In genomic region chr5:97999261-97999824, GRCm38 (mm10) we compare ENCODE assay signal across 30 mouse cellular contexts. TPM values are rescaled to one million over a fixed set of nuclear protein-coding genes. Genes with fewer than 3 reads are reported as not detected.
DNase-seq lines count a peak whose midpoint lies in the region; ATAC-seq and TF ChIP-seq lines count a peak whose summit lies in the region.
"Had no signal": no experiment of that assay in that cellular context is flagged by ENCODE, and none has a peak within 500 bp of the region (broad histone marks: within the 10 kb centered on the region; RNA-seq: fewer than 3 reads in every experiment).

No protein-coding gene starts in this region.

- ATAC-seq in liver, embryonic 12.5 days: no peak
- no peak for ATAC-seq in megakaryocyte progenitor cell, adult 5-6 weeks (replicated peaks; ENCODE audit: poor library complexity)
- ATAC-seq: CD4-positive, CD25-positive, alpha-beta regulatory T cell, adult 4 months; forebrain, embryonic 15.5 days; hindbrain, embryonic 16.5 days; intestine, embryonic 15.5 days; Patski had no signal

- H3K36me3 ChIP-seq in liver, adult 2 months (ENCODE audit: control insufficient read depth, insufficient read depth, low read length): peaks cover 22% of the 10 kb centered on the region
- peaks cover 8% of the 10 kb centered on the region; the same call in 1 of the 2 replicates for H3K36me3 ChIP-seq in liver, embryonic 12.5 days
- peaks cover 74% of the 10 kb centered on the region for H3K36me3 ChIP-seq in C2C12 (ENCODE audit: control insufficient read depth, insufficient read depth)
- H3K36me3 ChIP-seq in myocyte (ENCODE audit: control insufficient read depth, insufficient read depth): peaks cover 42% of the 10 kb centered on the region
- H3K36me3 ChIP-seq: forebrain, embryonic 15.5 days; hindbrain, embryonic 13.5 days; intestine, embryonic 15.5 days had no signal

- no peaks in the 10 kb centered on the region for H3K9me3 ChIP-seq in liver, embryonic 12.5 days (replicated peaks)
- H3K9me3 ChIP-seq: embryonic facial prominence, embryonic 10.5 days; embryonic facial prominence, embryonic 13.5 days; forebrain, embryonic 12.5 days; forebrain, embryonic 15.5 days; heart, embryonic 12.5 days; heart, embryonic 15.5 days; hindbrain, embryonic 10.5 days; hindbrain, embryonic 13.5 days; intestine, embryonic 15.5 days had no signal

- H3K79me2 ChIP-seq in liver, adult 2 months (ENCODE audit: control insufficient read depth, insufficient read depth, low read length): no peaks in the 10 kb centered on the region; the same call in 1 of the 2 replicates
- H3K79me2 ChIP-seq in C2C12 (ENCODE audit: control insufficient read depth, insufficient read depth) (peaks cover 46% of the 10 kb centered on the region), myocyte (ENCODE audit: control insufficient read depth, insufficient read depth) (peaks cover 6% of the 10 kb centered on the region)

- TF ChIP-seq POLR2A in liver, adult 2 months (IDR thresholded peaks at IDR 0.05; ENCODE audit: extremely low read depth, insufficient read depth, low read length): no peak
- no peak for TF ChIP-seq POLR2A in myocyte (IDR thresholded peaks at IDR 0.05; ENCODE audit: insufficient read length, low read depth)

- H3K4me2 ChIP-seq in liver, embryonic 12.5 days: no peak overlapping the region
- H3K4me2 ChIP-seq in myocyte (ENCODE audit: low read depth): peak overlapping the region; percentile 22
- H3K4me2 ChIP-seq: embryonic facial prominence, embryonic 13.5 days; forebrain, embryonic 12.5 days; forebrain, embryonic 15.5 days; heart, embryonic 12.5 days; heart, embryonic 15.5 days; hindbrain, embryonic 13.5 days; intestine, embryonic 15.5 days had no signal

- H3K27me3 ChIP-seq in liver, adult 2 months (ENCODE audit: control insufficient read depth, insufficient read depth, low read length): no peaks in the 10 kb centered on the region
- H3K27me3 ChIP-seq in liver, embryonic 12.5 days (replicated peaks): no peaks in the 10 kb centered on the region
- H3K27me3 ChIP-seq in C2C12 (ENCODE audit: control insufficient read depth, insufficient read depth, insufficient read length) (no peaks in the 10 kb centered on the region), myocyte (ENCODE audit: control insufficient read depth, insufficient read depth, insufficient read length) (no peaks in the 10 kb centered on the region)
- H3K27me3 ChIP-seq: embryonic facial prominence, embryonic 13.5 days; forebrain, embryonic 12.5 days; forebrain, embryonic 15.5 days; heart, embryonic 12.5 days; heart, embryonic 15.5 days; hindbrain, embryonic 13.5 days; intestine, embryonic 15.5 days; Patski had no signal

- H3ac ChIP-seq in C2C12 (ENCODE audit: control insufficient read depth, insufficient read length, low read depth) (no peak overlapping the region), myocyte (ENCODE audit: control insufficient read depth, insufficient read length) (no peak overlapping the region)

- no peak for TF ChIP-seq CTCF in liver, adult 2 months (IDR thresholded peaks at IDR 0.05; ENCODE audit: low read depth, low read length)
- TF ChIP-seq CTCF in C2C12 (IDR thresholded peaks at IDR 0.05; ENCODE audit: control insufficient read depth, insufficient read depth, insufficient read length): no peak

- H3K4me3 ChIP-seq in liver, adult 2 months (ENCODE audit: insufficient read depth, low read depth, low read length): no peak overlapping the region
- H3K4me3 ChIP-seq in liver, embryonic 12.5 days: no peak overlapping the region
- H3K4me3 ChIP-seq in C2C12 (ENCODE audit: insufficient read depth, poor library complexity, severe bottlenecking) (no peak overlapping the region), myocyte (no peak overlapping the region)
- H3K4me3 ChIP-seq: embryonic facial prominence, embryonic 10.5 days; embryonic facial prominence, embryonic 13.5 days; erythroblast, embryonic 14.5 days; forebrain, embryonic 12.5 days; forebrain, embryonic 15.5 days; heart, embryonic 12.5 days; heart, embryonic 15.5 days; hindbrain, embryonic 10.5 days; hindbrain, embryonic 13.5 days; intestine, embryonic 15.5 days had no signal

- 17% methylated on average over 2 of the region's 2 CpGs for WGBS in liver, adult 2 months
- 70% methylated on average over 2 of the region's 2 CpGs for WGBS in liver, embryonic 12.5 days (ENCODE audit: insufficient replicate concordance)

- H3K4me1 ChIP-seq in liver, adult 2 months (ENCODE audit: control insufficient read depth, insufficient read depth, low read length): peaks cover 11% of the 10 kb centered on the region
- H3K4me1 ChIP-seq in liver, embryonic 12.5 days: no peaks in the 10 kb centered on the region
- H3K4me1 ChIP-seq: embryonic facial prominence, embryonic 13.5 days; forebrain, embryonic 12.5 days; forebrain, embryonic 15.5 days; heart, embryonic 12.5 days; hindbrain, embryonic 10.5 days; hindbrain, embryonic 13.5 days; intestine, embryonic 15.5 days had no signal

- peak; percentile 63 for DNase-seq in liver, adult 2 months (ENCODE audit: extremely low read depth, low read depth, low spot score)
- no peak for DNase-seq in c-Kit-positive CD71-positive TER-119-positive erythroid progenitor cells, embryonic 14.5 days (ENCODE audit: low spot score)
- DNase-seq: adrenal gland, postnatal 14 days; B cell, adult 2 months; cerebellum, adult 18-20 months; cerebellum, adult 9-10 months; cerebellum, postnatal 25 days; embryo, embryonic 11 days; gastrocnemius, postnatal 25 days; heart, adult 18-20 months; heart, postnatal 10 days; heart, postnatal 36 days; kidney, adult 11 months had no signal

- H3K79me3 ChIP-seq in C2C12 (ENCODE audit: low read depth): peaks cover 12% of the 10 kb centered on the region

- no peak overlapping the region for H3K9ac ChIP-seq in liver, adult 2 months (ENCODE audit: low read depth, low read length)
- no peak overlapping the region for H3K9ac ChIP-seq in liver, embryonic 12.5 days
- H3K9ac ChIP-seq: embryonic facial prominence, embryonic 13.5 days; forebrain, embryonic 12.5 days; forebrain, embryonic 15.5 days; heart, embryonic 12.5 days; heart, embryonic 15.5 days; hindbrain, embryonic 13.5 days; intestine, embryonic 15.5 days had no signal

- H3K27ac ChIP-seq in liver, adult 2 months (replicated peaks; ENCODE audit: insufficient read depth, low read depth, low read length): no peak overlapping the region
- no peak overlapping the region for H3K27ac ChIP-seq in liver, embryonic 12.5 days
- H3K27ac ChIP-seq: embryonic facial prominence, embryonic 10.5 days; embryonic facial prominence, embryonic 13.5 days; forebrain, embryonic 12.5 days; forebrain, embryonic 15.5 days; heart, embryonic 15.5 days; hindbrain, embryonic 10.5 days; hindbrain, embryonic 13.5 days; intestine, embryonic 15.5 days had no signal

TF ChIP-seq in C2C12, 6 proteins besides CTCF, POLR2A, EP300 and RAD21:
- TF ChIP-seq USF1 (IDR thresholded peaks at IDR 0.05; ENCODE audit: low read depth) (no peak), CEBPB (IDR thresholded peaks at IDR 0.05; ENCODE audit: low read depth) (peak; percentile 84), MYOD1 (IDR thresholded peaks at IDR 0.05; ENCODE audit: control insufficient read depth, insufficient read length, low read depth) (no peak), FOSL1 (IDR thresholded peaks at IDR 0.05; ENCODE audit: insufficient read depth, low read length, poor library complexity, severe bottlenecking) (peak; percentile 63), MAX (IDR thresholded peaks at IDR 0.05) (no peak), MYOG (IDR thresholded peaks at IDR 0.05; ENCODE audit: control insufficient read depth, extremely low read depth, insufficient read length) (no peak)

TF ChIP-seq in myocyte, 11 proteins besides CTCF, POLR2A, EP300 and RAD21:
- TF ChIP-seq POLR2AphosphoS2 (IDR thresholded peaks at IDR 0.05; ENCODE audit: insufficient read length, low read depth) (no peak), MYOG (IDR thresholded peaks at IDR 0.05; ENCODE audit: control insufficient read depth in 1 of 3, insufficient read depth in 1 of 3, insufficient read length in 2 of 3, low read depth in 2 of 3) (no peak), CEBPB (IDR thresholded peaks at IDR 0.05; ENCODE audit: insufficient read depth, poor library complexity, severe bottlenecking) (peak; percentile 75)

RNA-seq across cellular contexts. Expression of gene Antxr2, which starts 31.5 kb away (rescaled TPM):
- total RNA-seq in liver, adult 2 months (2014; rRNA removed): 18.3 and 24.9 TPM in 2 replicates
- 5.2 and 5.5 TPM in 2 replicates for polyA plus RNA-seq in liver, adult 2 months (2012; rRNA removed)
- polyA plus RNA-seq in liver, embryonic 12.5 days (2016; fragmentation: Nextera tagmentation; extraction: Ambion mirVana): 5.4 and 5.7 TPM in 2 replicates
- polyA plus RNA-seq in C2C12 (2012; fragmentation: generic; extraction: Trizol) (33.6 TPM), myocyte (2012; fragmentation: generic; extraction: Trizol) (23.1 TPM)
- 5.2 and 7.5 TPM in 2 replicates for total RNA-seq in megakaryocyte progenitor cell, adult 5-6 weeks (2015)
- total RNA-seq in megakaryocyte progenitor cell, adult 5-6 weeks (2017): 4.8 and 7.6 TPM in 2 replicates
